In the genomic region with DNA sequence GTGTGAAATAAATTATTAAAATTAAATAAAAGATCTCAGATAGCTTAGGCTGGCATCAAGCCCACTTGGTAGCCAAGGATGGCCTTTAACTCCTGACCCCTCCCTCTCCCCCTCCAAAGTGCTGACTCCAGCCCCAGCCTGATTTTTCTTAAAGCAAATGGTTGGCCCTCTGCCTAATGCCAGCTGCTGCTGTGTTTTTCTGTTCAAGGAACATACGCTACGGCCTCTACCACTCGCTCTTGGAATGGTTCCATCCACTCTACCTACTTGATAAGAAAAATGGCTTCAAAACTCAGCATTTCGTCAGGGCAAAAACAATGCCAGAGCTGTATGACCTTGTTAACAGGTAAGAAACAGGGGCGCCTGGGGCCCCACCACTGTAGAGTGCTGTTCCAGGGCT, we compare ENCODE assay signal across 21 mouse cellular contexts. TPM values are rescaled to one million over a fixed set of nuclear protein-coding genes. Genes with fewer than 3 reads are reported as not detected.
DNase-seq lines count a peak whose midpoint lies in the region; ATAC-seq and TF ChIP-seq lines count a peak whose summit lies in the region.
"Had no signal": no experiment of that assay in that cellular context is flagged by ENCODE, and none has a peak within 500 bp of the region (broad histone marks: within the 10 kb centered on the region; RNA-seq: fewer than 3 reads in every experiment).

No protein-coding gene starts in this region.

- no peak overlapping the region for H3K4me3 ChIP-seq in heart, embryonic 15.5 days
- H3K4me3 ChIP-seq in stomach, postnatal 0 days (ENCODE audit: low read depth, low read length), result no peak overlapping the region
- H3K4me3 ChIP-seq: gastrocnemius, adult 2 months; limb, embryonic 12.5 days; liver, embryonic 13.5 days; megakaryocyte, embryonic 14.5 days; midbrain, embryonic 15.5 days had no signal

- no peak for TF ChIP-seq POLR2A in brain, embryonic 14.5 days (IDR thresholded peaks at IDR 0.05; ENCODE audit: borderline replicate concordance, extremely low read depth, insufficient read depth, insufficient read length, poor library complexity, severe bottlenecking)

- no peak for TF ChIP-seq CTCF in brain, embryonic 14.5 days (IDR thresholded peaks at IDR 0.05; ENCODE audit: borderline replicate concordance, extremely low read depth, insufficient read depth, insufficient read length)
- TF ChIP-seq CTCF in stomach, postnatal 0 days (IDR thresholded peaks at IDR 0.05; ENCODE audit: low read depth), result no peak

- WGBS in heart, embryonic 15.5 days, result 50% methylated on average over 5 of the region's 5 CpGs
- WGBS in stomach, postnatal 0 days, result 80% methylated on average over 5 of the region's 5 CpGs

- DNase-seq in heart, adult 18-20 months, result no peak
- peak; percentile 28 for DNase-seq in left cerebral cortex, postnatal 4 days
- no peak for DNase-seq in left cerebral cortex, adult 8-10 months (ENCODE audit: low spot score in 2 of 2)
- peak; percentile 59 for DNase-seq in brain, embryonic 14.5 days (ENCODE audit: low read depth)
- no peak for DNase-seq in stomach, postnatal 0 days (ENCODE audit: low spot score)
- no peak for DNase-seq in layer of hippocampus, adult 9-11 months
- DNase-seq: cerebellum, adult 11 months; cerebellum, postnatal 36 days; forebrain, postnatal 0 days; gastrocnemius, adult 2 months; heart, postnatal 10 days; liver, embryonic 13.5 days; right cerebral cortex, adult 18-20 months; thymus, adult 18-20 months had no signal

- intact Hi-C loops in left cerebral cortex, postnatal 4 days (cut with DNase I), result no loop called here

- H3K4me2 ChIP-seq in heart, embryonic 15.5 days, result no peak overlapping the region
- no peak overlapping the region for H3K4me2 ChIP-seq in stomach, postnatal 0 days (replicated peaks; ENCODE audit: low read depth)
- H3K4me2 ChIP-seq: hindbrain, embryonic 14.5 days; limb, embryonic 12.5 days; liver, embryonic 13.5 days; midbrain, embryonic 15.5 days had no signal

- 0 out of 2 replicates have a peak, but pooled peaks cover 5% of the 10 kb centered on the region for H3K36me3 ChIP-seq in heart, embryonic 15.5 days
- no peaks in the 10 kb centered on the region; the same call in 1 of the 2 replicates for H3K36me3 ChIP-seq in stomach, postnatal 0 days (ENCODE audit: control insufficient read depth, insufficient read depth, low read length)
- H3K36me3 ChIP-seq: midbrain, embryonic 15.5 days had no signal

- peak overlapping the region; percentile 11; the same call in 1 of the 2 replicates for H3K27ac ChIP-seq in heart, embryonic 15.5 days
- no peak overlapping the region for H3K27ac ChIP-seq in stomach, postnatal 0 days (replicated peaks)
- H3K27ac ChIP-seq: gastrocnemius, adult 2 months; hindbrain, embryonic 14.5 days; limb, embryonic 12.5 days; liver, embryonic 13.5 days; midbrain, embryonic 15.5 days had no signal

- H3K4me1 ChIP-seq in heart, embryonic 15.5 days (replicated peaks), result peaks cover 20% of the 10 kb centered on the region
- no peaks in the 10 kb centered on the region for H3K4me1 ChIP-seq in stomach, postnatal 0 days (replicated peaks; ENCODE audit: control insufficient read depth, insufficient read depth)

- no peaks in the 10 kb centered on the region for H3K27me3 ChIP-seq in heart, embryonic 15.5 days
- no peaks in the 10 kb centered on the region for H3K27me3 ChIP-seq in stomach, postnatal 0 days (ENCODE audit: control insufficient read depth, insufficient read depth, low read length)
- H3K27me3 ChIP-seq: limb, embryonic 12.5 days; liver, embryonic 13.5 days; megakaryocyte, embryonic 14.5 days; midbrain, embryonic 15.5 days had no signal

- no peaks in the 10 kb centered on the region for H3K9me3 ChIP-seq in heart, embryonic 15.5 days (replicated peaks)
- H3K9me3 ChIP-seq in stomach, postnatal 0 days (ENCODE audit: control insufficient read depth, low read length), result no peaks in the 10 kb centered on the region
- H3K9me3 ChIP-seq: limb, embryonic 12.5 days; liver, embryonic 13.5 days; megakaryocyte, embryonic 14.5 days; midbrain, embryonic 15.5 days had no signal

- no peak overlapping the region for H3K9ac ChIP-seq in heart, embryonic 15.5 days
- H3K9ac ChIP-seq in stomach, postnatal 0 days (ENCODE audit: low read length), result peak overlapping the region; percentile 5; the same call in 1 of the 2 replicates
- H3K9ac ChIP-seq: forebrain, postnatal 0 days; hindbrain, embryonic 14.5 days; limb, embryonic 12.5 days; liver, embryonic 13.5 days; midbrain, embryonic 15.5 days had no signal

- no peak for TF ChIP-seq EP300 in stomach, postnatal 0 days (optimal IDR thresholded peaks at IDR 0.05)

- no peak for ATAC-seq in heart, embryonic 15.5 days (replicated peaks; ENCODE audit: insufficient number of reproducible peaks, insufficient read depth, low FRiP score, low read depth)
- no peak for ATAC-seq in stomach, postnatal 0 days (ENCODE audit: low FRiP score, low TSS enrichment)
- ATAC-seq: forebrain, postnatal 0 days; midbrain, embryonic 15.5 days had no signal

RNA-seq across cellular contexts. Expression of a gene that starts 4.8 kb away (rescaled TPM):
- polyA plus RNA-seq in heart, embryonic 15.5 days (2015; fragmentation: Nextera tagmentation; extraction: Ambion mirVana), result 38.1 and 61.6 TPM in 2 replicates
- 10 to 100 TPM; 31.7 to 35.3 TPM for total RNA-seq in heart, adult 18-20 months (2021)
- total RNA-seq in left cerebral cortex, postnatal 4 days (2021), result 10 to 100 TPM; 44.2 to 46.8 TPM
- 10 to 100 TPM; 33.5 to 54.6 (median 51.0) TPM for total RNA-seq in left cerebral cortex, adult 8-10 months (2022)
- 41.7 and 43.1 TPM in 2 replicates for polyA plus RNA-seq in brain, embryonic 14.5 days (2012; rRNA removed)
- 171 and 179 TPM in 2 replicates for polyA plus RNA-seq in stomach, postnatal 0 days (2015; fragmentation: Nextera tagmentation; extraction: Ambion mirVana)

RNA-seq across cellular contexts. Expression of a gene that starts 20.9 kb away (rescaled TPM):
- polyA plus RNA-seq in heart, embryonic 15.5 days (2015; fragmentation: Nextera tagmentation; extraction: Ambion mirVana), result 80.2 and 82.4 TPM in 2 replicates
- total RNA-seq in heart, adult 18-20 months (2021), result 10 to 100 TPM; 87.3 to 91.7 TPM
- total RNA-seq in left cerebral cortex, postnatal 4 days (2021), result 10 to 100 TPM; 30.2 to 33.9 TPM
- total RNA-seq in left cerebral cortex, adult 8-10 months (2022), result 10 to 100 TPM; 35.7 to 39.3 (median 37.6) TPM
- polyA plus RNA-seq in brain, embryonic 14.5 days (2012; rRNA removed), result 43.5 and 49.8 TPM in 2 replicates
- 154 and 163 TPM in 2 replicates for polyA plus RNA-seq in stomach, postnatal 0 days (2015; fragmentation: Nextera tagmentation; extraction: Ambion mirVana)

RNA-seq across cellular contexts. Expression of a gene that starts 30.1 kb away (rescaled TPM):
- 0.49 and 0.55 TPM in 2 replicates for polyA plus RNA-seq in heart, embryonic 15.5 days (2015; fragmentation: Nextera tagmentation; extraction: Ambion mirVana)
- total RNA-seq in heart, adult 18-20 months (2021), result 1 to 10 TPM in 1 of 2 experiments, under 1 TPM in 1; 0.52 to 1.7 TPM
- under 1 TPM; 0.12 to 0.16 TPM for total RNA-seq in left cerebral cortex, postnatal 4 days (2021)
- total RNA-seq in left cerebral cortex, adult 8-10 months (2022), result under 1 TPM; 0.13 to 0.74 (median 0.40) TPM
- 0.19 and 0.25 TPM in 2 replicates for polyA plus RNA-seq in brain, embryonic 14.5 days (2012; rRNA removed)
- 0.10 and 0.11 TPM in 2 replicates for polyA plus RNA-seq in stomach, postnatal 0 days (2015; fragmentation: Nextera tagmentation; extraction: Ambion mirVana)
- total RNA-seq: left cerebral cortex, adult 18-20 months had no signal
- polyA plus RNA-seq: C2C12; midbrain, embryonic 15.5 days had no signal

RNA-seq across cellular contexts. Expression of a gene that starts 38.2 kb away (rescaled TPM):
- polyA plus RNA-seq in heart, embryonic 15.5 days (2015; fragmentation: Nextera tagmentation; extraction: Ambion mirVana), result 17.6 and 24.8 TPM in 2 replicates
- 1 to 10 TPM; 1.8 to 2.7 TPM for total RNA-seq in heart, adult 18-20 months (2021)
- total RNA-seq in left cerebral cortex, postnatal 4 days (2021), result 10 to 100 TPM; 30.9 to 35.8 TPM
- 10 to 100 TPM; 21.7 to 26.5 (median 23.4) TPM for total RNA-seq in left cerebral cortex, adult 8-10 months (2022)
- polyA plus RNA-seq in brain, embryonic 14.5 days (2012; rRNA removed), result 36.3 and 52.0 TPM in 2 replicates
- 161 and 166 TPM in 2 replicates for polyA plus RNA-seq in stomach, postnatal 0 days (2015; fragmentation: Nextera tagmentation; extraction: Ambion mirVana)

RNA-seq across cellular contexts. Expression of a gene that starts 47.1 kb away (rescaled TPM):
- polyA plus RNA-seq in heart, embryonic 15.5 days (2015; fragmentation: Nextera tagmentation; extraction: Ambion mirVana), result 59.6 and 79.0 TPM in 2 replicates
- 10 to 100 TPM; 36.6 to 37.8 TPM for total RNA-seq in heart, adult 18-20 months (2021)
- total RNA-seq in left cerebral cortex, postnatal 4 days (2021), result 100 to 1,000 TPM; 110 to 122 TPM
- 10 to 100 TPM; 77.5 to 92.7 (median 82.3) TPM for total RNA-seq in left cerebral cortex, adult 8-10 months (2022)
- 167 and 198 TPM in 2 replicates for polyA plus RNA-seq in brain, embryonic 14.5 days (2012; rRNA removed)
- 88.6 and 89.6 TPM in 2 replicates for polyA plus RNA-seq in stomach, postnatal 0 days (2015; fragmentation: Nextera tagmentation; extraction: Ambion mirVana)

Comparison
In these comparisons a context has a peak if more than half of its experiments do, and no peak if none do; other contexts are left out.
1. DNase-seq: peak in left cerebral cortex, postnatal 4 days (single experiment) and brain, embryonic 14.5 days (single experiment); none in heart, adult 18-20 months (0 of 2), left cerebral cortex, adult 8-10 months (0 of 2), stomach, postnatal 0 days (single experiment) and layer of hippocampus, adult 9-11 months (single experiment).